Mouse (Mus musculus) urinary bladder, postnatal 36 days (tissue): Measurements from ENCODE around the gene Rnf212.
"Not testable (repeated sequence)": the region's sequence is repeated elsewhere in the genome, so short reads cannot be mapped to it uniquely, and the experiment has no call there.

Experiments used
- DNase-seq, 2 experiments: peaks; one replicate each; pipeline ENCODE4 v3.0.0; 2022; ENCODE audit warnings: low spot score in 2 of 2, mixed read lengths in 1 of 2

Gene Rnf212

DNA sequence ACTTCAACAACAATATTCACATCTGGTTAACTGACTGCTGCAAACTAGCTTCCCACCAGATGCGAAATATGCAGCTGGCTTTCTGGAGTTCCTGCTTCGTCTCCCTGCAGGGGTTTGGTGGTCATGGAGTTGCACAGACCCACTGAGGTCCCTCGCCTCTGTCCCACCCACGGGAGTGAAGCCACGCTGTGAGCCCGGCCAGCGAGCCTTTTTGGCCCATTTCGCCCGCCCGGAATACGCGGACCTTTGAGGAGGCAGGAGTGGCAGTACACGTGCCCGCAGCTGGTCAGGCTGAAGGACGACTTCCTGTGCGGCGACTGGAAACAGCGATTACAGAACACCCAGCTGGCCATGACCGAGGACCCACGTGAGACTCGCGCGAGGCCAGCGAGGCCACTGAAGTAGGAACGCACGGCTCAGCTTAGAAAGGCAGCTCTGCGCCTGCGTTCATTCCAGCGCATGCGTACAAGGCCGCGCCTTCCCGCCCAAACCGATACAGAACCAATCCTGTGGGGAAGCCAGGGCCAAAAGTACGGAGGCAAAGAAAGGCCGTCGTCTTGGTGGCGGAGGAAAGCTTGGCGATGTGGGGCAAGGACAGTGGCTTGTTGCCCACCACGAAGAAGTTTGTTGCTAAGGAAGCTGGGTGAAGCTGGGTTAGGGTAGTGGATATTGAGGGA, at the start of gene Rnf212:
TSS of gene Rnf212 (minus strand) at position 353 of the 677 bp plus-strand sequence.
- no peak for DNase-seq

DNA sequence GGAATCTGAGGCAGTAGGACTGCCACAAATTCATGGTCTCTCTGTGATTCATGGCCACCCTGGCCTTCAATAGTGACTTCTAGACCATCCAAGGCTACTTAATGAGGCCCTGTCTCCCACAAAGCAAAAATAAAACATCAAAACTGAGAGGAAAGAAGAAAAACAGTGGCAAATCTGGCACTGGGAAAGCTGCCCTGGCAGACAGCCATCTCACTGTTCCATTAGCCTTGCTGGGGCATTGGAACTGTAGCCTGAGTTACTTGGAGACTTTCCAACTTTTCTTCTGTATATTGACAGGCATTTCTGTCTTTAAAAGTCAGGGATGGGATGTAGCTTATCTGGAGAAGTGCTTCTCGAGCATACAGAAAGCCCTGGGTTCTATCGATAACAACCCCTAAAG, 48.5 kb upstream of the Rnf212 start:
- no peak for DNase-seq

DNA sequence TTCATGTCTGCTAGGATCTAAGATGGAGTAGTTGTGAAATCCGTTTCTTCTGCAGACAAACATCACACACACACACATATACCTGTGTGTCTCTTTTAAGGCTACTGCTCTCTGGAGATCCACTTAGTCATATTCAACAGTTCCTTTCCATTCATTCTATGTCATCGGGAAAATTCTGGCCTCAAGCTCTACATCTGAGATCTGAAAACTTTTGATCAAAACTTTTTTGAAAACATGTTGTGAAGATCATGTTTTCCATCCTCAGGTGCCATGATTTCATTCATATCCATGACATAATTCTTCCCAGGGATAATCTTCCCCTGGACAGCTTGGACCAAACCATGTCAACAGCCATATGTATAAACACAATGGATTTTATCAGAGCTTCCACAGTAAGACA, 34.0 kb upstream of the Rnf212 start, which contains the start of gene Vmn2r8:
TSS of gene Vmn2r8 (minus strand) at position 101 of the 400 bp plus-strand sequence.
- DNase-seq = not testable (repeated sequence)

DNA sequence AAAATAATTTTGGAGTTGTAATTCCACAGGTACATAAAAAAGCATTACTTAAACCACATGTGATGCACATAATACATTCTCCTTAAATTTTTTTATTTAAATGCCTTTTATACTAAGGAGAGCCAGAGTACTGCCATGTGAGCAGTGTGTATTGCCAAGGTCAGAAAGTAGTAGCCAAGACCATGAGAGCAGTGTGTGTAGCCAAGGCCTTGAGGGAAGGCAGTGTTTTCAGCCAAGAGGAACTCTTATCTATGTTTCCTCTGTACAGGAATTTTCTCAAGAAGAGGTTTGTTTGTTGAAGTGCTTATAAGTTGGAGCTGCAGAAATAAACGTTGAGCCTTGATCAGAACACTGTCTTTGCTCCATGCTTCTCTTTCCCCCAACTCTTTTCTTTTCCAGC, 28.9 kb upstream of the Rnf212 start:
- DNase-seq = no peak

DNA sequence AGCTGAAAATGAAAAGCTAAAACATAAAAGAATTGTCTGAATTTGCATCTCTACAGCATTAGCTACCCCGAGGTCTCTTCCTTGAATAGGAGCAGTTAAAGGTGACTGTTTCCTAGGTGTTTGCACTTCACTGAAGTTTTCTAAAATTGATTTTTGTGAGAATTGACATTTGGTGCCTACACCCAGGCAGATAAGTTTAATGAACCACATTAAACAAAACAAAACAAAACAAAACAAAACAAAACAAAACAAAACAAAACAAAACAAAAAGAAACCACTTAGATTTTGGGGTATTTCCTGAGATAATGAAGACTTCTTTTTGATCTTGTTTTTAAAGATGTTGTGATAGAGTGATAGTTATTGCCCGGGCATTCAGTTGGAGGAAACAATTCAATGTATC, 20.5 kb upstream of the Rnf212 start, which contains the start of gene Tmed11:
TSS of gene Tmed11 (minus strand) at position 101 of the 400 bp plus-strand sequence.
- not testable (repeated sequence) for DNase-seq

DNA sequence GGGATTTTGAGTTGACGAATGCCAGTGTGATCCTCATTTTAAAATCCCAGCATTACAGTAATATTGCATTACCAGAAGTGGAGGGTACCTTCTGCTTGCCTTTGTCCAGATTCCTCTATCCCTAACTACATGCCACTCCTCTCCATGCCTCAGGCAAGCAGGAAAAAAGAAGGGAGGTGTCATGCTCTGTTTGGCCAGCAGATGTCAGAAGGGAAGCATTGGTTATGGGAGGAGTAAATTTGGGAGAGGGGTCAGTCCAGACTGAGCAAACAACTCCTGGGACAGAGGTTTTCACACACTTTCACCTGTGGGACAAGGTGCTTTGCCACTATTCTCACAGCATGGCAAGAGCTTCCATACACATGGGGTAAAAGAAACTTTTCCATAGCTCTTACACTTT, 15.6 kb upstream of the Rnf212 start:
- DNase-seq = not testable (repeated sequence)

DNA sequence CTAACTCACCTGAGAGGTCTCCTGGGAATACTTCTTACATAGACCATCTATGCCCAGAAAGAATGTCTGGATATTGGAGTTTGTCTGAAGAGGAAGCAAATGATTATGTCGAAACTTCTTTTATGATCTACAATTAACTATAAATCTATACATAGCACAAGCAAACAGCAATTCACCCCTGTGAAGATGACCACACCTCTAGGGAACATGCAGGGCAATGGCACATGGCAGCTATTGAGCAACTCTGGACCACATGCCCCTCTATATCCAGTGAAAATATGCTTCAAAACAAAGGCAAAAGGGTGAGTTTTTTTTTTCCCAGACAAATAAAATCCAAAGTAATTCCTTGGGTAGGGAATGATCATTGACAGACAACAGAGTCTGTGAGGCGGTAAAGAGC, 14.8 kb downstream of the Rnf212 start:
- no peak for DNase-seq

DNA sequence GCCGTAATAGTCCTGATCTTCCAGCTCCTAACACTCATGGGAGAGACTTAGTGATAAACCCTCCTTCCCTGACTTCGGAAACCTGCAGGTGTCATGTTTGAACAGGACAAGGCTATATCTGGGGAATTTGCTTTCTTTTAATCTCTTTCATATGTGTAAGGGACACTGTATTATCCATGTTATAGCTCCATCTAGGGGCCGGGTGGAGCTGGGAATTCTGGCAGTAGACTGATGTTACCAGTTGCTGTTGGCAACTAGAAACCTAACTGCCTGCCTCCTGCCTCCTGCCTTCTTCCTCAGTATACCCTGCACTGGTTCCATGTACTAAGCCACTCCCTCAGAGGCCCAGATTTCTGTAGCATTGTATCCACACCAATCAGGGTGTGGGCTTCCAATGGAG, 16.4 kb downstream of the Rnf212 start:
- DNase-seq = peak in 1 of 2 experiments; percentile 4

DNA sequence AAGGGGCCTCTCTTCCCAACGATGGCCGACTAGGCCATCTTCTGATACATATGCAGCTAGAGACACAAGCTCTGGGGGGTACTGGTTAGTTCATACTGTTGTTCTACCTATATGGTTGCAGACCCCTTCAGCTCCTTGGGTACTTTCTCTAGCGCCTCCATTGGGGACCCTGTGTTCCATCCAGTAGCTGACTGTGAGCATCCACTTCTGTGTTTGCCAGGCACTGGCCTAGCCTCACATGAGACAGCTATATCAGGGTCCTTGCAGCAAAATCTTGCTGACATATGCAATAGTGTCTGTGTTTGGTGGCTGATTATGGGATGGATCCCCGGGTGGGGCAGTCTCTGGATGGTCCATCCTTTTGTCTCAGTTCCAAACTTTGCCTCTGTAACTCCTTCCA, 23.5 kb downstream of the Rnf212 start:
- DNase-seq = not testable (repeated sequence)

DNA sequence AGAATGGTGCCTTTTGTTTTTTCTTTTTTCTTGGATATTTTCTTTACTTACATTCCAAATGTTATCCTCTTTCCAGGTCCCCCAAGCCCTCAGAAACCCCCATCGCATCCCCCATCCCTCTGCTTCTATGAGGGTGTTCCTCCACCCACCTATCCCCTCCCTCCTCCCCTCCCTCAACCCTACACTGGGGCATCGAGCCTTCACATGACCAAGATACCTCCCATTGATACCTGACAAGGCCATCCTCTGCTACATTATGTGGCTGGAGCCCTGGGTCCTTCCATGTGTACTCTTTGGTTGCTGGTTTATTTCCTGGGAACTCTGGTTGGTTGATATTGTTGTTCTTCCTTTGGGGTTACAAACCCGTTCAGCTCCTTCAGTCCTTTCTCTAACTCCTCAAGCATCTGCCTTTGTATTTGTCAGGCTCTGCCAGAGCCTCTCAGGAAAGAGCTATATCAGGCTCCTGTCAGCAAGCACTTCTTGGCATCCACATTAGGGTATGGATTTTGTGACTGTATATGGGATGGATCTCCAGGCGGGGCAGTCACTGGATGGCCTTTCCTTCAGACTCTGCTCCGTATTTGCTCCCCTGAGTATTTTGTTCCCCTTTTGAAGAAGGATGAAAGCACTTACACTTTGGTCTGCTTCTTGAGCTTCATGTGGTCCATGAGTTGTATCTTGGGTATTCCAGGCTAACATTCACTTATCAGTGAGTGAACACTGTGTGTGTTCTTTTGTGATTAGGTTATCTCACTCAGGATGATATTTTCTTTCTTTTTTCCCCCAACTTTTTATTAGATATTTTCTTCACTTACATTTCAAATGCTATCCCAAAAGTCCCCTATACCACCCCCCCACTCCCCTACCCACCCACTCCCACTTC, 24.2 kb downstream of the Rnf212 start:
- no peak for DNase-seq

DNA sequence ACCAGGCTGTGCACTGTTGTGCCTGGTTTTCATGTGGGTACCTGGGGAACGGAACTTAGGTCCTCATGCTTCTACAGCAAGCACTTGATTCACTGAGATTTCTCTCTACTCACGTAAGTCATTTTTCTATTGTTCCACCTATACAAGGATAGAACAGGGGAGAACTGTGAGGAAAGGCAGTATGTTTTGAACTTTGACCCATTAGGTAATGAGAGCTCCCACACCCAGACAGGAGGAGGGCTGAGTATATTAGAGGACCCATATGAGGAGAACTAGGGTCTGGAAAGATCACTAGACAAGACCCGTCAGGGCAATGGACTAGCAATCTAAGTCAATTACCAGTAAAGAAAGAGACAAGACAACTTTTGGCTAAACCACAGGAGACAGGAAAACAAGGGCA, 30.2 kb downstream of the Rnf212 start:
- DNase-seq = no peak

DNA sequence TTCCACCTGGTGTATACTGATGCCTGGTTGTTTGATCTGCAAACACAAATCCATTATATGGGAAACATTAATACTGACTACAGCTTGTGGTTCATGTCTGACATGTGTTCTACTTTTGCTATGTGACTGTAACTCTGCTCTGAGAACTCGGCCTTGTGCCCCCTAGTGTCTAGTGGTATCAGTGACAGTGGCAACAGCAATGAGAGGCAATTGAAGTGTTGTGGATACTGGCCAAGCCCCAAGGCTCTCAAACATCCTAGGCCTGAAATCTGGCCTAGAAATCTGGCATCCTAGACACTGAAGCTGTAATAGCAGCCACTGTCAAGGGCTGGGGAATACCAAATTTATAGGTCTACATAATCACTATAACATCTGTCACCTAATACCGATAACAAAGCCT, 30.9 kb downstream of the Rnf212 start:
- DNase-seq = no peak

DNA sequence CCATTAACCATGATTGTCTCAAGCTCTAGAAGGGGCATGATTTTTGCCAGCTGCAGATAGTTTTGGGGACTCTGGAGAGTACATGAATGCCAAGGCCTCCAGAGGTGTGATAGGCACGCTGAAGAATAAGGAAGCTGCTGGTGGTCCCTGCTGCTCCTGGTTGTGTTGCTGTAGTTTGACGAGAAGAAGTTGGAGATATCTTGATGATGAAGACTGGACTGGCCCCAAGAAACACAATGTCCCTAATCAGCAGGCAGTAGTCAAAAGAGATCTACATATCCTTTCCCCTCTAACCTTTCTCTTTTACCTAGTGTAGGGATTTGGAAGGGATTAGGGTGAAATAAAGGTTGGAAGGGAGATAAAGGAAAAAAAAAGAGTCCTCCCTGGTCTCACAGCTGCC, 32.2 kb downstream of the Rnf212 start:
- DNase-seq = no peak

DNA sequence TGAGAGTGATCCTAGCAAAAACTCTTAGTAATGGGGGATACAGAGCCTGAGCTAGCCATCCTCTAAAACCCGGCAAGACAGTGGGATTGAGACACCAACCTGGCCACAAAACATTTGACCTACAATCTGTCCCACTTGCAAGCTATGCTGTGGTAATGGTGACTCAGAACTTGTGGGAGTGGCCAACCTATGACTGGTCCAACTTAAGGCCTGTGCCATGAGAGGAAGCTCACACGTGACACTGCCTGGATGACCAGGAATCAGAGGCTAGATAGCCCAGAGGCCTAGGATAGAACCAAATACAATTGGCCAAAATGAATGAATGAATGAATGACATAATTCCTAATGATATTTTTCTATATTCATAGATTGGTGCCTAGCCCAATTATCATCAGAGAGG, 32.9 kb downstream of the Rnf212 start:
- DNase-seq = no peak

DNA sequence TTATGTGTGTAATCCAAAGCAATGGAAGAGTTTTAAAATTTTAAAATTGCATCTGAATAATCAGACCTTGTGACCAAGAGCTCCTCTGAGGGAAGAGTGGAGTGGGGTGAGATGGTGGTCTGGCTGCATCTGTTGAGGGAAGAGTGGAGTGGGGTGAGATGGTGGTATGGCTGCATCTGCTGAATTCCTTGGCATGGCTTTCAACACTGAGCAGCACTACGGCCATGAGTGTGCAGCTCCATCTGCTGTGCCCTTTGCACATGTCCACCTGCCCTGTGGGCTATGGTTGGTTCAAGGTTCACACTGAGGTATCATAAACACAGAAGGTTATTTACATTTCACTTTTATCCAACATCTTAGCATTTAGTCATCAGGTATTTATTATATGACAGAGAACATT, 47.4 kb downstream of the Rnf212 start:
- DNase-seq = no peak

DNA sequence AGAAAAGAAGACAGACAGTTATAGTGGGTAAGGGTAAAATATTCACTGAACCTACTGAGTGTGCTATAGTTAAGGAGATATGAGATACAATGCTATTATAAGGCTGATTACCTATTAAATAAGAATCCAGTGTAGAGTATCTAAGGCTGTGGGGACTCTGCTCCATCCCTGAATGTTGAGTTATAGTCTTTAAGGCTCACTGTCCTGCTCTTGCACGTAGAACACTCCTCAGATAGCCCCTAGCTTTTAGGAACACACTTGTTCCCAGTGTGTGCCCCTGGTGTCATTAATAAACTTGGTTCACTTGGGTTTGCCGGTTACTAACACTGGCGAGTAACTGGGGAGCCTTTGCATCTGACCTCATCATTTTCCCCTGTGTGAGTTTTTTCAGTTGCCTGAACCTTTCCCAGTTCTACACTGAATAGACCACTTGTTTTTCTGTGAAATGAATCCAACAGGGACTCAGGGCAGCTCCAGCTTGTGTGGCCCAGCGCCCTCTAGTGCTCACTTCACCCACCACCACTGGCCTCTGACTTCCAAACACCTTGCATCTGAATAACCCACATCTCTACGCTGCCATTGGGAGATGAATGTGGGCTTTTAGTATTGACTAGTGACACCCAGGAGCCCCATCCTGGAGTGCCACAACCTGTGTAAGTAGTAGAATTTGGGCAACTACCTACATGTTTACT, 48.1 kb downstream of the Rnf212 start:
- DNase-seq = peak; percentile 60 to 71

DNA sequence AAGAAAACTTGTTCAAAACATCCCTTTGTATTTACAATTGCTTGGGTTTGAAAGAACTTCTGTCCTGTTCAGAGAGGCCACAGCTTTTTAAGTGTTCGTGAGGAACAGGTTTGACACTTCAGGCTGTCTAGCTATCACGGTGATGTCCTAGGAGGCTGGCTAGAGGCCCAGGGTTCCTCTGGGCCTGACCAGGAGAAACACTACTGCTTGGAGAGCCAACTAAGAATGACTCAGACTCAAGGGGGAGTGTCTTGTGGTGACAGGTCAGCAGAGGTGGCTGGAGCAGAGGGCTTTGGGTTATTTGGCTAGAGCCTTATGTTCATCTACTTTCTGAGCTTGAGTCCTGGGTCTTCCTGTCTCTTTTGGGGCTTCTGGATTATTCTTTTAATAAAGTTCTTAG, 50.8 kb downstream of the Rnf212 start:
- peak; percentile 23 to 26 for DNase-seq

DNA sequence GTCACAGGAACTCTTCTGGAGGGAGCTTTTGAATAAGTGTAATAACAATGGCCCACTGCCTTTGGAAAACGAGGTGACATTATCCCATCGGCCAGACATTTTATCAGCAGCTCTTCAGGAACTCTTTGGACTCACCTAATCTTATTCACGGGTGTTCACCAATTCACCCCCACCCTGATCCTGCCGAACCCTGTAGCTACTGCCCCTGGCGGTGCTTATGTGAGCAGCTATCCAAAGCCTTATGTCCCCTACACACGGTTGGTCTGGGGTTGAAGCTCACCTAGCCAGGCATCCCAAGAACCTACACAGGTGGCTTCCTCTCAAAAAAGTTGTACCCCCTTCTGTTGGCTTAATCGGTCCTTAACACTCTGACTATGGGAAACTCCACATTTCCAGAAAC, 55.0 kb downstream of the Rnf212 start:
- peak in 1 of 2 experiments; percentile 0 for DNase-seq

DNA sequence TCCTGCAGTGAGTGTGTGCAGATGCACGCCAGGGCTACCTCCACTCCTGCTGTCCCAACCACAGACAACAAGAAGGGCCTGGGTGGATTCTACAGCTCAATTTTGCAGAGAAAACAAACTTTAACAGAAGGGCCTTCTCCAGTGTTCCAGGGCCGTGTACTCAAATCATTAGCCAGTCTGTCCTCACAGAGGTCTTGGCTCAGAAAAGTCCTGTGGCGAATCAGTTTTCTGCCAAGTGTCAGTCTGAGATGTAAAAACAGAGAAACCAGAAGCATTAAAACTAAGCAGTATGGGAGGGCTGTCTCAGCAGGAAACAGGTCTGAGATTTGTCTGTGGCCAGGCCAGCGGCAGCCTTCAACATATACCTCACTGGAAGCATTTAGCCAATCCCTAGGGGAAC, 56.7 kb downstream of the Rnf212 start:
- DNase-seq = no peak

DNA sequence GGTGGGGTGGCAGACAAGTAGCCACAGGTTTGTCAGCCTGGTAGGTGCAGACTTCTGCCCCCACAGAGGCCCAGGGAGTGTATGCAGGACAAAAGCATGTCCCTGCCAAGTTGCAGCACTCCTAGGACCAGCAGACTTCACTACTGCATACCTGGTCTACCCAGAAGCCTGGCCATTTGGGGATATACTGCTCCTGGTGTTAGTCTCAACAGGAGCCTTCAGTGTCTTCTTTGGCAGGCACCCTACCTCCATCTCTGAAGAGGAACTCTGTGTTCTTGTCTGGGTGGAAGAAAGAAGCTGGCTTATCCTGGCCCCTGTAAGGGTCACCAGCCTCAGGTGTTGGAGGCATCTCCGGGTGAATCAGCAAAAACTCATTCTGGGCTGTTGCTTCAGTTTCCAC, 58.8 kb downstream of the Rnf212 start:
- DNase-seq = no peak

DNA sequence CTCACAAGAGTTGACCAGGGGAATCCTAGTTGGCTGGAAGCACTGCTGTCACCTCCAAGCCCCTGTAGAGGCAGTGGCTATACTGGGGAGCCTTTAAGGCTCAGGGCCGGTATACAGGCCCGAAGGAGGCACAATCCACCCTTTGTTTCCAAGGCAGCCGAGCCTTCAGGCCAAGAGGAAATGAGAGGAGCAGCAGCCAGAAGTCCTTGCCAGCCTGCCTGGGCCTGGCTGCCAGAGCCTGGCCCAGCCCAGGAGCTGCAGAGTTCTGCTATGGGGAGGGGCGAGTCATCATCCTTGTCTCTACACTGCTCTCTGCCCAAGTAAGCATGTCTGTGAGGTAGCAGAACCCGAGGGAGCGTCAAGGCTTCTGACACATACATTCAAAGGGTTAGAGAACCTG, 60.6 kb downstream of the Rnf212 start:
- DNase-seq = peak in 1 of 2 experiments; percentile 19

DNA sequence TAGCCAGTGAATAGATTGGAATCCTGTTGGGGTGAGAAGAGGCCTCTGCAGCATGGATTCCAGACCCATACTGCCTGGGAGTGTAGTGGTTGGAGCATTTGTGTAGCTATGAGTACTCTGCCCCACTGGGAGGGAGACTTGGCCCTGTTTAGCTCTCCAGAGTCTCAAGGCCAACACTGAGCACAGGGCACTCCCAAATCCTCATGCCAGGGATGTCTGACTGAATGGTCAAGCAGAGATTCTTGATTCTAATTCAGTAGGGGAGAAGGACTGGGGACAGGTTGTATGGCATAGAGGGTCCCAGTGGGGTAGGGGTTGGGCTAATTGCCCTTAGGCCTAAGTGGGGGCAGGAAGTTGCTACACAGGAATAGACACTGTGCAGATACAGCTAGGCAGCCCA, 61.1 kb downstream of the Rnf212 start:
- no peak for DNase-seq
